Mouse (Mus musculus): ENCODE results near the gene Inava. TPM values are rescaled to one million over a fixed set of nuclear protein-coding genes. Genes with fewer than 3 reads are reported as not detected.

Inava gene
- polyA plus RNA-seq, 1 experiment from 2014 or later: 19.8 TPM

DNA sequence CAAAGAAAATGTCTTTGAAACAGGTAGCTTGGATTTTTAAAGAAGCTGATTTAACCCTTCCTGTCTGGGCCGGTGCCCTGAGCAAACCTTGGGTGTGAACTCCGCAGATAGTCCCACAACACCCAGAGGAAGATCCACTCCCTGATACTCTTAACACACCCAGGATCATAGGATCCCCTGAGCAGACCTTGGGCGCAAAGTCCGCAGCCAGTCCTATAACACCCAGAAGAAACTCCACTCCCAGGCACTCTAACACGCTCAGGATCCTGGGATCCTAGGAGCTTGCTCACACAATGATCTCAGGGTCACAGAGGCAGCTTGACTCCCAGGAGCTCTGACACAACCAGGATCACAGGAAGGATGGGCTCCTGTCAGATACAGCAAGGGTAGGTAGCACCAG is 44.0 kb downstream of the Inava start:
- DNase-seq (ENCODE audit: low spot score): no peak
- no peak for ATAC-seq (replicated peaks; ENCODE audit: low FRiP score)
- no peaks in the 10 kb centered on the region for H3K36me3 ChIP-seq (ENCODE audit: control insufficient read depth, insufficient read depth, low read length)

DNA sequence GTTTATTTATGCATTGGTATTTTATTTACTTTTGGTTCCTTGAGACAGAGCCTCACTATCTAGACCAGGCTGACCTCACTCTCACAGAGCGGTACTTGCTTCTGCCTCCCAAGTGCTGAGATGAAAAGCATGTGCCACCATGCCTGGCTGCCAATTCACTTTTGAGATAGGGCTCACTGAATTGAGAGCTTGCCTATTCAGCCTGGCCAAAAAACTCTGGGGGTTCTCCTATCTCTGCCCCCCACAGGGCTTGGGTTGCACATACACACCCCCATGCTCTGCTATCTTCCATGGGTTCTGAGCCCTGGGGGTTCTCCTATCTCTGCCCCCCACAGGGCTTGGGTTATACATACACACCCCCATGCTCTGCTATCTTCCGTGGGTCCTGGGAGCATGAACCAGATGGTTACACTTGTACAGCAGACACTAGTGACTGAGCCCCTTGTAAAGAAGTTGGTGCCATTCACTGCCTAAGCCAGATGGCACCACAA is 54.5 kb downstream of the Inava start:
- WGBS: 93% methylated on average over 2 of the region's 2 CpGs
- no peak overlapping the region for H3K4me3 ChIP-seq (ENCODE audit: low read depth, low read length)
- DNase-seq (ENCODE audit: low spot score) (no peak), ATAC-seq (replicated peaks; ENCODE audit: low FRiP score) (no peak)
- no peaks in the 10 kb centered on the region for H3K9me3 ChIP-seq (ENCODE audit: control insufficient read depth, low read length)
- no peaks in the 10 kb centered on the region for H3K27me3 ChIP-seq (ENCODE audit: control insufficient read depth, insufficient read depth, low read length)
- H3K4me1 ChIP-seq (replicated peaks; ENCODE audit: control insufficient read depth, insufficient read depth, low read length): no peaks in the 10 kb centered on the region
- H3K36me3 ChIP-seq (ENCODE audit: control insufficient read depth, insufficient read depth, low read length): no peaks in the 10 kb centered on the region
- no peak overlapping the region for H3K9ac ChIP-seq (ENCODE audit: low read length)
- H3K4me2 ChIP-seq (ENCODE audit: low read depth, low read length, severe bottlenecking): no peak overlapping the region
- no peak overlapping the region for H3K27ac ChIP-seq (ENCODE audit: low read depth, low read length)

More for the DNA sequence above, 44.0 kb downstream of the Inava start:
- H3K27me3 ChIP-seq (ENCODE audit: control insufficient read depth, insufficient read depth, low read length): no peaks in the 10 kb centered on the region
- H3K9me3 ChIP-seq (ENCODE audit: control insufficient read depth, low read length): no peaks in the 10 kb centered on the region
- no peak overlapping the region for H3K4me3 ChIP-seq (ENCODE audit: low read depth, low read length)
- H3K4me2 ChIP-seq (ENCODE audit: low read depth, low read length, severe bottlenecking): no peak overlapping the region
- 94% methylated on average over 5 of the region's 5 CpGs for WGBS
- H3K4me1 ChIP-seq (replicated peaks; ENCODE audit: control insufficient read depth, insufficient read depth, low read length): no peaks in the 10 kb centered on the region
- no peak overlapping the region for H3K9ac ChIP-seq (ENCODE audit: low read length)
- no peak overlapping the region for H3K27ac ChIP-seq (ENCODE audit: low read depth, low read length)

DNA sequence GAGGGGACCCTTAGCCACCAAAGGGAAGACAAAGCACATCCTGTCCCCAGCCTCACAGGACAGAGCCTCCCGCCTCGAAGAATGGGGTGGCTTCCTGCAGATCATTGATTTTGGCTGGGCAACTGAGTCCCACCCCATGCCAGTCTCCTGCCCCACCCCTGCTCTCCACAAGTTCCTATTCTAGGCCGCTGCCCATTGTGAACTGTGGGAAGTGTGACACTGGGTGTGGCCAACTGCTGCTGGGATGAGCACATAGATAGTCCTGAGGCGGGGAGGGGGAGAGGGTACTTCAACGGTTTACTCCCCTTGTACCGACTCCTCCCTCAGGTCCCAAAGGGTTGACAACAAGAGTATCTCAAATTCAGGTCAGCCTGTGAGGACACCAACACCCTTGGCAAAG is 55.3 kb downstream of the Inava start:
- H3K9ac ChIP-seq (ENCODE audit: low read length): no peak overlapping the region
- H3K27me3 ChIP-seq (ENCODE audit: control insufficient read depth, insufficient read depth, low read length): no peaks in the 10 kb centered on the region
- WGBS: 68% methylated on average over 6 of the region's 6 CpGs
- peaks cover 5% of the 10 kb centered on the region; the same call in 1 of the 2 replicates for H3K4me1 ChIP-seq (replicated peaks; ENCODE audit: control insufficient read depth, insufficient read depth, low read length)
- ATAC-seq (replicated peaks; ENCODE audit: low FRiP score) (no peak), DNase-seq (ENCODE audit: low spot score) (no peak)
- H3K9me3 ChIP-seq (ENCODE audit: control insufficient read depth, low read length): no peaks in the 10 kb centered on the region
- H3K4me3 ChIP-seq (ENCODE audit: low read depth, low read length): no peak overlapping the region
- H3K27ac ChIP-seq (ENCODE audit: low read depth, low read length): no peak overlapping the region
- no peak overlapping the region for H3K4me2 ChIP-seq (ENCODE audit: low read depth, low read length, severe bottlenecking)
- H3K36me3 ChIP-seq (ENCODE audit: control insufficient read depth, insufficient read depth, low read length): no peaks in the 10 kb centered on the region

DNA sequence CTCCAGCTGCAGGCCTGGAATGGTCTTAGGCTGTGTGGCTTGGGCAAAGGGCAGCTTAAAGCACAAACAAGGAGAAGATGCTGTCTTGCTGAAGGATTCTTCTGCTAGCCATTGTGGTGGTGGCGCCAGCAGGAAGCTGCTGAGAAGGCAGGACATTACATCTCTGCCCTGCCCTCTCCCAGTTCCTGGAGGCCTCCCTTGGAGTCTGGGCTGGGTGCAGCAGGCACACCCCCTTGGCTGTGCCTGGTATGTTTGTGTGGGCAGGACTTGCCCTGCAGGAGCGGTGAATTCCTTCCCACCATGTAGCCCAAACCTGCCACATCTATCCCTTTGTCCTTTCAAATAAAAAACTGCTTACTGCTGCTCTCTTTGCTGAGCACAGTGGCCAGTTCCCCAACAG is 57.0 kb downstream of the Inava start:
- Histone ChIP-seq H3K4me3 (ENCODE audit: low read depth, low read length) (no peak overlapping the region), H3K9me3 (ENCODE audit: control insufficient read depth, low read length) (no peaks in the 10 kb centered on the region), H3K27ac (ENCODE audit: low read depth, low read length) (no peak overlapping the region), H3K27me3 (ENCODE audit: control insufficient read depth, insufficient read depth, low read length) (no peaks in the 10 kb centered on the region), H3K4me1 (replicated peaks; ENCODE audit: control insufficient read depth, insufficient read depth, low read length) (peaks cover 5% of the 10 kb centered on the region; the same call in 1 of the 2 replicates), H3K9ac (ENCODE audit: low read length) (no peak overlapping the region), H3K4me2 (ENCODE audit: low read depth, low read length, severe bottlenecking) (no peak overlapping the region), H3K36me3 (ENCODE audit: control insufficient read depth, insufficient read depth, low read length) (no peaks in the 10 kb centered on the region)
- DNase-seq (ENCODE audit: low spot score): no peak
- no peak for ATAC-seq (replicated peaks; ENCODE audit: low FRiP score)
- WGBS: 97% methylated on average over 2 of the region's 2 CpGs

DNA sequence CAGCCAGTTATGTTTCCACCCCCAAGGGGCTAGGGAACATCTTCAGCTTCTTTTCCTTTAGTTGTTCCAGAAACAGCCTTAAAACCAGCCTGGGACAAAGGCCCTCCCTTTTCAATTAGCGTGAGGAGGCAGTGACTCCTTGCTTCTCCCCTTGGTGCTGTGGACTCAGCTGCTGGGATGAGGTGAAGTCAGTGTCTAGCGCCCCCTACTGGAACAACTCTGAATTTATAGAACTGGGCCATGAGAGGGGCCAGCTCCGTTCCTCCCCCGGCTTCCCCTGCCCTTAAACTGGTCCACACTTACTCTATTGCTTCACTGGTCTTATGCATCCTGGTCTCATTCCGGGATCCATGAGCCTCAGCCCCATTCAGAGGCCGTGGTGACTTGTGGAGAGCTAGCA is 58.9 kb downstream of the Inava start:
- H3K9me3 ChIP-seq (ENCODE audit: control insufficient read depth, low read length): no peaks in the 10 kb centered on the region
- H3K4me1 ChIP-seq (replicated peaks; ENCODE audit: control insufficient read depth, insufficient read depth, low read length): peaks cover 5% of the 10 kb centered on the region; the same call in 1 of the 2 replicates
- no peaks in the 10 kb centered on the region for H3K27me3 ChIP-seq (ENCODE audit: control insufficient read depth, insufficient read depth, low read length)
- no peak overlapping the region for H3K9ac ChIP-seq (ENCODE audit: low read length)
- no peak overlapping the region for H3K4me2 ChIP-seq (ENCODE audit: low read depth, low read length, severe bottlenecking)
- no peaks in the 10 kb centered on the region for H3K36me3 ChIP-seq (ENCODE audit: control insufficient read depth, insufficient read depth, low read length)
- no peak overlapping the region for H3K27ac ChIP-seq (ENCODE audit: low read depth, low read length)
- 31% methylated on average over 6 of the region's 6 CpGs for WGBS
- DNase-seq (ENCODE audit: low spot score) (peak; percentile 75), ATAC-seq (replicated peaks; ENCODE audit: low FRiP score) (0 out of 2 replicates have a peak, but pooled peaks have one; percentile 22)
- no peak overlapping the region for H3K4me3 ChIP-seq (ENCODE audit: low read depth, low read length)

DNA sequence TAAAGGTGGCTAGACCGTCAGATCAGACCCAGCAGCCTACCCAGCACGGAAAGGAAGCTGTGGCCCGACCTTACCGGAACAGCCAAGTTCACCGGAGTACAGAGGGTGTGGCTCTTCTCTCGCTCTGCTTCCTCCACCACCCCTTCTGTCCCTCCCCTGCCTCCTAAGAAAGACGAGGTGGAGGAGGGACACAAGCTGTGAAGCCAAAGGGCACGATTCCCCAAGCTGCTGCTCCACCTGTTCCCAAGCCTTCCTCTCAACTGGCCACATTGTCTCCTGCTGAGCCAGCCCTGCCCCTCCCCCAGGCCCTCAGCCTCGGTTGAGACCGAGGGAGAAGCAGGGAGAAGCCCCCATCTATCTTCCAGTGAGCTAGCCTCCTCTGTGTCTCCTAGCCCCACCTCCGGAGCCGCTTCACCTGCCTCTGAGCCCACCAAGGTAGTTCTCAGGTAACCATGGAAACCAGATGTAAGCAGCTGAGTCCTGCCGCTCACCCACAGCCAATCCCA is 59.9 kb downstream of the Inava start:
- H3K4me2 ChIP-seq (ENCODE audit: low read depth, low read length, severe bottlenecking): no peak overlapping the region
- DNase-seq (ENCODE audit: low spot score) (no peak), ATAC-seq (replicated peaks; ENCODE audit: low FRiP score) (peak; percentile 32)
- no peaks in the 10 kb centered on the region for H3K27me3 ChIP-seq (ENCODE audit: control insufficient read depth, insufficient read depth, low read length)
- WGBS: 15% methylated on average over 13 of the region's 13 CpGs
- no peak overlapping the region for H3K4me3 ChIP-seq (ENCODE audit: low read depth, low read length)
- H3K27ac ChIP-seq (ENCODE audit: low read depth, low read length): no peak overlapping the region
- no peaks in the 10 kb centered on the region for H3K36me3 ChIP-seq (ENCODE audit: control insufficient read depth, insufficient read depth, low read length)
- peaks cover 5% of the 10 kb centered on the region; the same call in 1 of the 2 replicates for H3K4me1 ChIP-seq (replicated peaks; ENCODE audit: control insufficient read depth, insufficient read depth, low read length)
- no peaks in the 10 kb centered on the region for H3K9me3 ChIP-seq (ENCODE audit: control insufficient read depth, low read length)
- H3K9ac ChIP-seq (ENCODE audit: low read length): no peak overlapping the region

DNA sequence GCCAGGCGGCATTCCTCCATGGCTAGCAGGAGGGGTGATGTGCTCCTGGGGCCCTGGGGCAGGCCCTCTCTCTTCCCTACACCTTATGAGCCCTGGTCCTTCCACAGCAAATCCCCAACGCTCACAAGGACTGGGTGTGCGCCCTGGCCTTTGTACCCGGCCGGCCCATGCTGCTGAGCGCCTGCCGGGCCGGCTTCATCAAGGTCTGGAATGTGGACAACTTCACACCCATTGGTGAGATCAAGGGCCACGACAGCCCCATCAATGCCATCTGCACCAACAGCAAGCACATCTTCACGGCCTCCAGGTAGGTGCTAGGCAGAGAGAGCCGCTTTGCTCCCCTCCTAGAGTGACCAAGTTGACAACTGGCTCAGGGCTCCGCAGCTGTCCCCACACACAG is 61.4 kb downstream of the Inava start:
- H3K36me3 ChIP-seq (ENCODE audit: control insufficient read depth, insufficient read depth, low read length): no peaks in the 10 kb centered on the region
- H3K27me3 ChIP-seq (ENCODE audit: control insufficient read depth, insufficient read depth, low read length): no peaks in the 10 kb centered on the region
- no peak overlapping the region for H3K4me2 ChIP-seq (ENCODE audit: low read depth, low read length, severe bottlenecking)
- DNase-seq (ENCODE audit: low spot score) (no peak), ATAC-seq (replicated peaks; ENCODE audit: low FRiP score) (no peak)
- WGBS: 75% methylated on average over 12 of the region's 12 CpGs
- H3K4me1 ChIP-seq (replicated peaks; ENCODE audit: control insufficient read depth, insufficient read depth, low read length): peaks cover 5% of the 10 kb centered on the region; the same call in 1 of the 2 replicates
- no peak overlapping the region for H3K4me3 ChIP-seq (ENCODE audit: low read depth, low read length)
- no peak overlapping the region for H3K27ac ChIP-seq (ENCODE audit: low read depth, low read length)
- H3K9me3 ChIP-seq (ENCODE audit: control insufficient read depth, low read length): no peaks in the 10 kb centered on the region
- no peak overlapping the region for H3K9ac ChIP-seq (ENCODE audit: low read length)

DNA sequence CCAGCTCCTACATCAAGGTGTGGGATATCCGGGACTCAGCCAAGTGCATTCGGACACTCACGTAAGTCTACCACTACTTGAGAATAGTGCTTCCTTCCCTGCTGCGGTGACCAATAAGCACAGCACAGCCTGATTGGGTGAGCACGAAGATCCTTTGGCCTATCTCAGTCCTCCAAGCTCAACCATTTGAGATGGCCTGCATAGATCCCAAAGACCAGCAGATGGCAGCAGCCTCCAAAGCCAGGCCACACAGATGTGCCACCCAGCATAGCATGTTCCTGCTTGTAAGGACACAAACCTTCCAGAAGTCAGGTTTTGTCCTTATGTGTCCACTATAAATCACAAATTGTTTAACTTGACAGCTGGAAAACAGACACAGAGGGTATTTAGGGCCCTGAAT is 64.0 kb downstream of the Inava start:
- no peaks in the 10 kb centered on the region for H3K36me3 ChIP-seq (ENCODE audit: control insufficient read depth, insufficient read depth, low read length)
- H3K27ac ChIP-seq (ENCODE audit: low read depth, low read length): no peak overlapping the region
- H3K4me1 ChIP-seq (replicated peaks; ENCODE audit: control insufficient read depth, insufficient read depth, low read length): peaks cover 5% of the 10 kb centered on the region; the same call in 1 of the 2 replicates
- H3K4me2 ChIP-seq (ENCODE audit: low read depth, low read length, severe bottlenecking): no peak overlapping the region
- WGBS: 11% methylated on average over 5 of the region's 5 CpGs
- H3K4me3 ChIP-seq (ENCODE audit: low read depth, low read length): no peak overlapping the region
- no peaks in the 10 kb centered on the region for H3K27me3 ChIP-seq (ENCODE audit: control insufficient read depth, insufficient read depth, low read length)
- DNase-seq (ENCODE audit: low spot score) (peak; percentile 86), ATAC-seq (replicated peaks; ENCODE audit: low FRiP score) (peak; percentile 72)
- H3K9me3 ChIP-seq (ENCODE audit: control insufficient read depth, low read length): no peaks in the 10 kb centered on the region
- H3K9ac ChIP-seq (ENCODE audit: low read length): no peak overlapping the region

DNA sequence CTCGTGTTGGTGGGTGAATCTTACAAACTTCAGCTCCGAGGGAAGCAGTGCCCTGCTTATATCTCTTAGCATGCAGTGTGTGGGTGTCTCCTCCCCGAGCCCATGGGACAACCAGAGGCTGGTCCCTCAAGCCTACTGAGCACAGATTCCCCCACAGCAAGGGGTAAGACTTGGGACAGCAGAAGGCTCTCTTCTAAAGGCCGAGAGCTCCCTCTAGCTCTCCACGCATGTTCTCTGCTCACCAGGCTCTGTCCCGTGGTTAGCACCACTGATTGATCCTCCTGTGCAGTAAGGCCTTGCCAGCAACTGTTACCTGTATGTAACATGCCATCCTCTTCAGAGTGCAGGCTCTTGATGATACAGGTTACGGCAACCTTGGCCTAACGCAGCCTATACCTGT is 66.4 kb downstream of the Inava start:
- ATAC-seq (replicated peaks; ENCODE audit: low FRiP score) (no peak), DNase-seq (ENCODE audit: low spot score) (no peak)
- no peaks in the 10 kb centered on the region for H3K9me3 ChIP-seq (ENCODE audit: control insufficient read depth, low read length)
- no peaks in the 10 kb centered on the region for H3K36me3 ChIP-seq (ENCODE audit: control insufficient read depth, insufficient read depth, low read length)
- H3K4me2 ChIP-seq (ENCODE audit: low read depth, low read length, severe bottlenecking): no peak overlapping the region
- no peak overlapping the region for H3K9ac ChIP-seq (ENCODE audit: low read length)
- no peaks in the 10 kb centered on the region for H3K4me1 ChIP-seq (replicated peaks; ENCODE audit: control insufficient read depth, insufficient read depth, low read length)
- no peak overlapping the region for H3K4me3 ChIP-seq (ENCODE audit: low read depth, low read length)
- no peak overlapping the region for H3K27ac ChIP-seq (ENCODE audit: low read depth, low read length)
- 75% methylated on average over 8 of the region's 8 CpGs for WGBS
- no peaks in the 10 kb centered on the region for H3K27me3 ChIP-seq (ENCODE audit: control insufficient read depth, insufficient read depth, low read length)

Measured in forebrain, embryonic 11.5 days (tissue).